Comparison of ENCODE assay signal across 23 mouse cellular contexts in the genomic region with DNA sequence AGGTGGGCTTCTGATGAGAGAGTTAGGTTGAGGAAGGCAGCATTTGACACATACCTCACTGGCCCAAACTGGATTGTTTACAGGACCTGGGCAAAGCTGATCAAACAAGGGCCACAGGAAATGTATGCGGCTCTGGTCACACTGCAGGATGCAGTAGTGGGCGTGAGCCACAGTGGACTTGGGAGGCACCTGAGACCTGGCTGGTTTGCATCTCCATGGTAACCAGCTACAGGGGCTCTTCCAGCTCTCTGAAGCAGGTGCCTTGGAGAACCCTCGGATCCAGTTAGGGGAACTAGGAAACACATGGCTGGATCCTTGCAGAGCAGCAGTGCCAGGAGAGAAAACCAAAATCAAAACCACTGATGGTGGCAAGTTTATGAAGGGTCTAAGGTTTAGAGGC. TPM values are rescaled to one million over a fixed set of nuclear protein-coding genes. Genes with fewer than 3 reads are reported as not detected.
DNase-seq lines count a peak whose midpoint lies in the region; ATAC-seq and TF ChIP-seq lines count a peak whose summit lies in the region.
"Not testable (repeated sequence)": the region's sequence is repeated elsewhere in the genome, so short reads cannot be mapped to it uniquely, and the experiment has no call there.
"Had no signal": no experiment of that assay in that cellular context is flagged by ENCODE, and none has a peak within 500 bp of the region (broad histone marks: within the 10 kb centered on the region; RNA-seq: fewer than 3 reads in every experiment).

No protein-coding gene starts in this region.

- TF ChIP-seq CTCF in CH12.LX (conservative IDR thresholded peaks at IDR 0.05 in 1 of 2, IDR thresholded peaks at IDR 0.05 in 1 of 2; ENCODE audit: low read depth in 2 of 2, low read length in 2 of 2); kidney, adult 2 months (conservative IDR thresholded peaks at IDR 0.05; ENCODE audit: insufficient read depth, insufficient read length, low read depth, low read length); liver, adult 2 months (IDR thresholded peaks at IDR 0.05; ENCODE audit: low read depth, low read length); liver, embryonic 14.5 days (IDR thresholded peaks at IDR 0.05; ENCODE audit: low read depth); stomach, postnatal 0 days (IDR thresholded peaks at IDR 0.05; ENCODE audit: low read depth): not testable (repeated sequence)

- not testable (repeated sequence) for TF ChIP-seq POLR2A in CH12.LX (IDR thresholded peaks at IDR 0.05; ENCODE audit: low read depth, low read length); kidney, adult 2 months (IDR thresholded peaks at IDR 0.05; ENCODE audit: low read depth, low read length); liver, adult 2 months (IDR thresholded peaks at IDR 0.05; ENCODE audit: extremely low read depth, insufficient read depth, low read length)

- H3K9ac ChIP-seq in CH12.LX (ENCODE audit: insufficient read depth, low read depth); liver, adult 2 months (ENCODE audit: low read depth, low read length); liver, embryonic 12.5 days; liver, embryonic 14.5 days (replicated peaks); liver, embryonic 16.5 days (ENCODE audit: low read depth, low read length); midbrain, embryonic 11.5 days (ENCODE audit: low read length); stomach, postnatal 0 days (ENCODE audit: low read length): not testable (repeated sequence)

- H3K4me1 ChIP-seq in CH12.LX (ENCODE audit: control insufficient read depth in 1 of 2, insufficient read depth in 2 of 2); kidney, adult 2 months (ENCODE audit: control insufficient read depth, insufficient read depth, low read length); midbrain, embryonic 11.5 days (ENCODE audit: control insufficient read depth, insufficient read depth, low read length); stomach, postnatal 0 days (replicated peaks; ENCODE audit: control insufficient read depth, insufficient read depth): not testable (repeated sequence)
- peaks cover 17% of the 10 kb centered on the region for H3K4me1 ChIP-seq in liver, adult 2 months (ENCODE audit: control insufficient read depth, insufficient read depth, low read length)
- H3K4me1 ChIP-seq in liver, embryonic 12.5 days: peaks cover 23% of the 10 kb centered on the region
- peaks cover 0 to 14% of the 10 kb centered on the region in 2 experiments; a peak in 3 of 4 replicates for H3K4me1 ChIP-seq in liver, embryonic 14.5 days (replicated peaks; ENCODE audit: control insufficient read depth in 2 of 2, insufficient read depth in 2 of 2, low read length in 1 of 2)
- H3K4me1 ChIP-seq in liver, embryonic 16.5 days (ENCODE audit: control insufficient read depth, low read depth, low read length): peaks cover 15% of the 10 kb centered on the region

- H3K27ac ChIP-seq in CH12.LX (ENCODE audit: insufficient read depth, low read depth): peak overlapping the region; percentile 28; the same call in 1 of the 2 replicates
- H3K27ac ChIP-seq in kidney, adult 2 months (ENCODE audit: insufficient read depth, low read depth, low read length): peak overlapping the region; percentile 55; the same call in 1 of the 2 replicates
- H3K27ac ChIP-seq in liver, adult 2 months (replicated peaks; ENCODE audit: insufficient read depth, low read depth, low read length): peak overlapping the region; percentile 78
- H3K27ac ChIP-seq in liver, embryonic 12.5 days; liver, embryonic 14.5 days; midbrain, embryonic 11.5 days (ENCODE audit: low read depth, low read length); stomach, postnatal 0 days (replicated peaks): not testable (repeated sequence)
- H3K27ac ChIP-seq in liver, embryonic 16.5 days (ENCODE audit: low read length): peak overlapping the region; percentile 44; the same call in 1 of the 2 replicates

- WGBS in kidney, adult 2 months: 69% methylated on average over 3 of the region's 3 CpGs
- 28% methylated on average over 3 of the region's 3 CpGs for WGBS in liver, adult 2 months
- WGBS in liver, embryonic 12.5 days (ENCODE audit: insufficient replicate concordance): 51% methylated on average over 3 of the region's 3 CpGs
- 62% methylated on average over 3 of the region's 3 CpGs for WGBS in liver, embryonic 14.5 days (ENCODE audit: insufficient replicate concordance)
- WGBS in liver, embryonic 16.5 days (ENCODE audit: insufficient replicate concordance): 64% methylated on average over 3 of the region's 3 CpGs
- 62% methylated on average over 3 of the region's 3 CpGs for WGBS in midbrain, embryonic 11.5 days
- 48% methylated on average over 3 of the region's 3 CpGs for WGBS in stomach, postnatal 0 days

- H3K4me2 ChIP-seq in CH12.LX (ENCODE audit: insufficient read depth, low read depth, poor library complexity, severe bottlenecking); liver, embryonic 14.5 days (ENCODE audit: low read depth); liver, embryonic 16.5 days (ENCODE audit: low read depth, low read length); midbrain, embryonic 11.5 days; stomach, postnatal 0 days (replicated peaks; ENCODE audit: low read depth): not testable (repeated sequence)
- H3K4me2 ChIP-seq in liver, embryonic 12.5 days: 0 out of 2 replicates have a peak overlapping the region, but pooled peaks have one; percentile 8

- not testable (repeated sequence) for H3K79me2 ChIP-seq in CH12.LX (replicated peaks; ENCODE audit: control insufficient read depth, extremely low read depth, insufficient read depth, poor library complexity, severe bottlenecking); liver, adult 2 months (ENCODE audit: control insufficient read depth, insufficient read depth, low read length)

- in situ Hi-C loops in CH12.LX (cut with MboI; ENCODE audit: low pct_ligation_motif_present, low pct_unique_long_range_greater_than_20kb, low sequenced_read_pairs): loop anchor here (10.0 kb wide), 1 partner anchor 80 kb away; no protein-coding TSS in a partner anchor

- ATAC-seq in liver, embryonic 12.5 days: 0 out of 2 replicates have a peak, but pooled peaks have one; percentile 21
- peak; percentile 27; the same call in 1 of the 2 replicates for ATAC-seq in liver, embryonic 14.5 days (ENCODE audit: insufficient read depth)
- ATAC-seq in liver, embryonic 16.5 days (ENCODE audit: low read depth): peak; percentile 53
- not testable (repeated sequence) for ATAC-seq in midbrain, embryonic 11.5 days (ENCODE audit: low FRiP score)
- ATAC-seq in stomach, postnatal 0 days (ENCODE audit: low FRiP score, low TSS enrichment): 0 out of 2 replicates have a peak, but pooled peaks have one; percentile 30

- H3K9me3 ChIP-seq in CH12.LX (replicated peaks; ENCODE audit: low read length); liver, embryonic 12.5 days (replicated peaks); liver, embryonic 14.5 days (ENCODE audit: control insufficient read depth, low read length); liver, embryonic 16.5 days (replicated peaks; ENCODE audit: control insufficient read depth, low read length); midbrain, embryonic 11.5 days (ENCODE audit: control insufficient read depth, low read length); stomach, postnatal 0 days (ENCODE audit: control insufficient read depth, low read length): not testable (repeated sequence)

- not testable (repeated sequence) for TF ChIP-seq RAD21 in CH12.LX (IDR thresholded peaks at IDR 0.05; ENCODE audit: low read depth, low read length)

- H3K4me3 ChIP-seq in CH12.LX (replicated peaks in 1 of 3; ENCODE audit: low read depth in 2 of 3, low read length in 2 of 3, poor library complexity in 1 of 3); kidney, adult 2 months (ENCODE audit: insufficient read depth, low read depth, low read length); liver, adult 2 months (ENCODE audit: insufficient read depth, low read depth, low read length); liver, embryonic 12.5 days; liver, embryonic 14.5 days (ENCODE audit: insufficient read depth in 1 of 2, low read depth in 2 of 2, low read length in 2 of 2); liver, embryonic 16.5 days (ENCODE audit: low read depth, low read length); midbrain, embryonic 11.5 days (ENCODE audit: low read depth, low read length); stomach, postnatal 0 days (ENCODE audit: low read depth, low read length): not testable (repeated sequence)

- not testable (repeated sequence) for H3K27me3 ChIP-seq in CH12.LX (replicated peaks); kidney, adult 2 months (replicated peaks; ENCODE audit: control insufficient read depth, insufficient read depth, low read length); liver, adult 2 months (ENCODE audit: control insufficient read depth, insufficient read depth, low read length); liver, embryonic 12.5 days (replicated peaks); liver, embryonic 14.5 days (ENCODE audit: control insufficient read depth, insufficient read depth, low read length); liver, embryonic 16.5 days (ENCODE audit: control insufficient read depth, insufficient read depth, low read depth, low read length); midbrain, embryonic 11.5 days (ENCODE audit: control insufficient read depth, insufficient read depth, low read length); stomach, postnatal 0 days (ENCODE audit: control insufficient read depth, insufficient read depth, low read length)

- dilution Hi-C loops in CH12.LX (cut with MboI; ENCODE audit: extremely low pct_ligation_motif_present, extremely low pct_unique_long_range_greater_than_20kb, low sequenced_read_pairs): not testable (repeated sequence)

- H3K36me3 ChIP-seq in CH12.LX (replicated peaks in 1 of 2; ENCODE audit: control insufficient read depth in 1 of 2, insufficient read depth in 1 of 2, low read length in 1 of 2); kidney, adult 2 months (ENCODE audit: control insufficient read depth, insufficient read depth, low read length); liver, adult 2 months (ENCODE audit: control insufficient read depth, insufficient read depth, low read length); liver, embryonic 12.5 days; liver, embryonic 14.5 days (replicated peaks; ENCODE audit: control insufficient read depth, insufficient read depth, low read depth); liver, embryonic 16.5 days (ENCODE audit: control insufficient read depth, insufficient read depth); midbrain, embryonic 11.5 days (ENCODE audit: control insufficient read depth, insufficient read depth, low read length); stomach, postnatal 0 days (ENCODE audit: control insufficient read depth, insufficient read depth, low read length): not testable (repeated sequence)

- TF ChIP-seq EP300 in CH12.LX (IDR thresholded peaks at IDR 0.05; ENCODE audit: low read length); liver, embryonic 14.5 days (IDR thresholded peaks at IDR 0.05; ENCODE audit: low read depth); stomach, postnatal 0 days (optimal IDR thresholded peaks at IDR 0.05): not testable (repeated sequence)

- DNase-seq in CH12.LX (ENCODE audit: extremely low read depth); kidney, adult 2 months; liver, adult 2 months (ENCODE audit: extremely low read depth, low read depth, low spot score); liver, embryonic 14.5 days (ENCODE audit: low read depth in 3 of 3, low spot score in 3 of 3); stomach, postnatal 0 days (ENCODE audit: low spot score): not testable (repeated sequence)
- peak; percentile 69 for DNase-seq in midbrain, embryonic 11.5 days (ENCODE audit: low spot score, missing footprints)

RNA-seq across cellular contexts. Expression of a gene that starts 1.9 kb away (rescaled TPM):
- 21.8 and 23.0 TPM in 2 replicates for total RNA-seq in CH12.LX (2012; rRNA removed)
- 35.6 and 38.8 TPM in 2 replicates for total RNA-seq in CH12.LX (2014; rRNA removed)
- 42.1 and 75.0 TPM in 2 replicates for polyA plus RNA-seq in CH12.LX (2012; ENCODE audit: insufficient read length, low read depth)
- polyA plus RNA-seq in kidney, adult 2 months (2012; rRNA removed): 174 and 175 TPM in 2 replicates
- 291 and 323 TPM in 2 replicates for total RNA-seq in liver, adult 2 months (2014; rRNA removed)
- 423 and 492 TPM in 2 replicates for polyA plus RNA-seq in liver, adult 2 months (2012; rRNA removed)
- polyA plus RNA-seq in liver, embryonic 12.5 days (2016; fragmentation: Nextera tagmentation; extraction: Ambion mirVana): 19.5 and 20.5 TPM in 2 replicates
- polyA plus RNA-seq in liver, embryonic 14.5 days (2012; rRNA removed): 24.3 and 29.1 TPM in 2 replicates
- polyA plus RNA-seq in liver, embryonic 14.5 days (2014; fragmentation: Nextera tagmentation; extraction: Ambion mirVana): 25.5 and 28.8 TPM in 2 replicates
- polyA plus RNA-seq in liver, embryonic 16.5 days (2015; fragmentation: Nextera tagmentation; extraction: Ambion mirVana): 69.6 and 73.5 TPM in 2 replicates
- polyA plus RNA-seq in midbrain, embryonic 11.5 days (2014; fragmentation: Nextera tagmentation; extraction: Ambion mirVana): 3.2 and 3.3 TPM in 2 replicates
- 35.9 and 40.2 TPM in 2 replicates for polyA plus RNA-seq in stomach, postnatal 0 days (2015; fragmentation: Nextera tagmentation; extraction: Ambion mirVana)

RNA-seq across cellular contexts. Expression of a gene that starts 8.0 kb away (rescaled TPM):
- total RNA-seq in CH12.LX (2012; rRNA removed): 9.6 and 10.6 TPM in 2 replicates
- 14.9 and 16.4 TPM in 2 replicates for total RNA-seq in CH12.LX (2014; rRNA removed)
- 19.8 and 26.1 TPM in 2 replicates for polyA plus RNA-seq in CH12.LX (2012; ENCODE audit: insufficient read length, low read depth)
- polyA plus RNA-seq in kidney, adult 2 months (2012; rRNA removed): 70.6 and 73.2 TPM in 2 replicates
- total RNA-seq in liver, adult 2 months (2014; rRNA removed): 115 and 138 TPM in 2 replicates
- polyA plus RNA-seq in liver, adult 2 months (2012; rRNA removed): 98.2 and 110 TPM in 2 replicates
- polyA plus RNA-seq in liver, embryonic 12.5 days (2016; fragmentation: Nextera tagmentation; extraction: Ambion mirVana): 7.5 and 8.4 TPM in 2 replicates
- 6.8 and 7.9 TPM in 2 replicates for polyA plus RNA-seq in liver, embryonic 14.5 days (2012; rRNA removed)
- 9.8 and 10.6 TPM in 2 replicates for polyA plus RNA-seq in liver, embryonic 14.5 days (2014; fragmentation: Nextera tagmentation; extraction: Ambion mirVana)
- 11.3 and 13.4 TPM in 2 replicates for polyA plus RNA-seq in liver, embryonic 16.5 days (2015; fragmentation: Nextera tagmentation; extraction: Ambion mirVana)
- polyA plus RNA-seq in midbrain, embryonic 11.5 days (2014; fragmentation: Nextera tagmentation; extraction: Ambion mirVana): 7.3 and 7.6 TPM in 2 replicates
- polyA plus RNA-seq in stomach, postnatal 0 days (2015; fragmentation: Nextera tagmentation; extraction: Ambion mirVana): 18.9 and 21.0 TPM in 2 replicates

RNA-seq across cellular contexts. Expression of a gene that starts 8.2 kb away (rescaled TPM):
- total RNA-seq in CH12.LX (2012; rRNA removed) (0.80 and 1.1 TPM in 2 replicates), CH12.LX (2014; rRNA removed) (0.42 TPM in 1 of 2 replicates, not detected in the other)
- 1.7 and 2.1 TPM in 2 replicates for polyA plus RNA-seq in CH12.LX (2012; ENCODE audit: insufficient read length, low read depth)
- polyA plus RNA-seq in kidney, adult 2 months (2012; rRNA removed): not detected in 2 replicates
- 0.09 TPM in 1 of 2 replicates, not detected in the other for total RNA-seq in liver, adult 2 months (2014; rRNA removed)
- 0.05 and 0.06 TPM in 2 replicates for polyA plus RNA-seq in liver, adult 2 months (2012; rRNA removed)
- not detected in 2 replicates for polyA plus RNA-seq in liver, embryonic 12.5 days (2016; fragmentation: Nextera tagmentation; extraction: Ambion mirVana)
- not detected in 2 replicates for polyA plus RNA-seq in liver, embryonic 14.5 days (2012; rRNA removed)
- polyA plus RNA-seq in liver, embryonic 14.5 days (2014; fragmentation: Nextera tagmentation; extraction: Ambion mirVana): not detected in 2 replicates
- polyA plus RNA-seq in liver, embryonic 16.5 days (2015; fragmentation: Nextera tagmentation; extraction: Ambion mirVana): not detected in 2 replicates
- polyA plus RNA-seq in midbrain, embryonic 11.5 days (2014; fragmentation: Nextera tagmentation; extraction: Ambion mirVana): not detected in 2 replicates
- polyA plus RNA-seq in stomach, postnatal 0 days (2015; fragmentation: Nextera tagmentation; extraction: Ambion mirVana): not detected in 2 replicates
- total RNA-seq: adrenal gland, postnatal 10 days; adrenal gland, postnatal 25 days; common myeloid progenitor, adult 5-6 weeks; MEL had no signal
- polyA plus RNA-seq: brain, embryonic 14.5 days; embryonic facial prominence, embryonic 11.5 days; embryonic facial prominence, embryonic 13.5 days; embryonic facial prominence, embryonic 15.5 days; erythroblast, embryonic 14.5 days; forebrain, embryonic 10.5 days; forebrain, embryonic 12.5 days; forebrain, embryonic 14.5 days had no signal

RNA-seq across cellular contexts. Expression of a gene that starts 14.2 kb away (rescaled TPM):
- total RNA-seq in CH12.LX (2012; rRNA removed): 9.8 and 16.1 TPM in 2 replicates
- 6.6 and 7.6 TPM in 2 replicates for total RNA-seq in CH12.LX (2014; rRNA removed)
- polyA plus RNA-seq in CH12.LX (2012; ENCODE audit: insufficient read length, low read depth): 8.9 and 9.3 TPM in 2 replicates
- 3.5 and 5.4 TPM in 2 replicates for polyA plus RNA-seq in kidney, adult 2 months (2012; rRNA removed)
- 4.9 and 5.3 TPM in 2 replicates for total RNA-seq in liver, adult 2 months (2014; rRNA removed)
- 1.9 and 2.1 TPM in 2 replicates for polyA plus RNA-seq in liver, adult 2 months (2012; rRNA removed)
- polyA plus RNA-seq in liver, embryonic 12.5 days (2016; fragmentation: Nextera tagmentation; extraction: Ambion mirVana): 4.6 and 5.7 TPM in 2 replicates
- 3.2 and 4.3 TPM in 2 replicates for polyA plus RNA-seq in liver, embryonic 14.5 days (2012; rRNA removed)
- 3.7 and 4.0 TPM in 2 replicates for polyA plus RNA-seq in liver, embryonic 14.5 days (2014; fragmentation: Nextera tagmentation; extraction: Ambion mirVana)
- polyA plus RNA-seq in liver, embryonic 16.5 days (2015; fragmentation: Nextera tagmentation; extraction: Ambion mirVana): 6.6 and 7.9 TPM in 2 replicates
- 3.1 TPM in 2 replicates for polyA plus RNA-seq in midbrain, embryonic 11.5 days (2014; fragmentation: Nextera tagmentation; extraction: Ambion mirVana)
- 1.0 and 1.1 TPM in 2 replicates for polyA plus RNA-seq in stomach, postnatal 0 days (2015; fragmentation: Nextera tagmentation; extraction: Ambion mirVana)
- total RNA-seq: ES-E14 had no signal

RNA-seq across cellular contexts. Expression of a gene that starts 23.6 kb away (rescaled TPM):
- total RNA-seq in CH12.LX (2012; rRNA removed): 23.8 and 25.1 TPM in 2 replicates
- total RNA-seq in CH12.LX (2014; rRNA removed): 1.2 and 2.0 TPM in 2 replicates
- polyA plus RNA-seq in CH12.LX (2012; ENCODE audit: insufficient read length, low read depth): 0.27 and 0.37 TPM in 2 replicates
- polyA plus RNA-seq in kidney, adult 2 months (2012; rRNA removed): 13.9 and 14.8 TPM in 2 replicates
- total RNA-seq in liver, adult 2 months (2014; rRNA removed): 0.13 TPM in 1 of 2 replicates, not detected in the other
- polyA plus RNA-seq in liver, adult 2 months (2012; rRNA removed): 0.06 TPM in 1 of 2 replicates, not detected in the other
- not detected in 2 replicates for polyA plus RNA-seq in liver, embryonic 12.5 days (2016; fragmentation: Nextera tagmentation; extraction: Ambion mirVana)
- polyA plus RNA-seq in liver, embryonic 14.5 days (2012; rRNA removed): 0.03 TPM in 1 of 2 replicates, not detected in the other
- not detected in 2 replicates for polyA plus RNA-seq in liver, embryonic 14.5 days (2014; fragmentation: Nextera tagmentation; extraction: Ambion mirVana)
- polyA plus RNA-seq in liver, embryonic 16.5 days (2015; fragmentation: Nextera tagmentation; extraction: Ambion mirVana): 0.20 TPM in 1 of 2 replicates, not detected in the other
- not detected in 2 replicates for polyA plus RNA-seq in midbrain, embryonic 11.5 days (2014; fragmentation: Nextera tagmentation; extraction: Ambion mirVana)
- polyA plus RNA-seq in stomach, postnatal 0 days (2015; fragmentation: Nextera tagmentation; extraction: Ambion mirVana): 0.08 and 0.10 TPM in 2 replicates
- polyA plus RNA-seq: adrenal gland, adult 2 months; brain, embryonic 14.5 days; CD4-positive, CD25-positive, alpha-beta regulatory T cell, adult 4 months; embryonic facial prominence, embryonic 11.5 days; embryonic facial prominence, embryonic 13.5 days; erythroblast, embryonic 14.5 days; forebrain, embryonic 10.5 days; forebrain, embryonic 12.5 days; forebrain, embryonic 14.5 days had no signal
